Mouse (Mus musculus): Measurements from ENCODE around the gene Mast4.
A peak's percentile ranks its signal among the peaks of the same experiment; 100 is the strongest.

Gene Mast4

GRCm38 (mm10) chr13:103119728-103120127, 214.6 kb downstream of the Mast4 start:
- DNase-seq (ENCODE audit: low spot score), result no peak

GRCm38 (mm10) chr13:103115116-103115515, 219.2 kb downstream of the Mast4 start:
- DNase-seq (ENCODE audit: low spot score), result no peak

DNA sequence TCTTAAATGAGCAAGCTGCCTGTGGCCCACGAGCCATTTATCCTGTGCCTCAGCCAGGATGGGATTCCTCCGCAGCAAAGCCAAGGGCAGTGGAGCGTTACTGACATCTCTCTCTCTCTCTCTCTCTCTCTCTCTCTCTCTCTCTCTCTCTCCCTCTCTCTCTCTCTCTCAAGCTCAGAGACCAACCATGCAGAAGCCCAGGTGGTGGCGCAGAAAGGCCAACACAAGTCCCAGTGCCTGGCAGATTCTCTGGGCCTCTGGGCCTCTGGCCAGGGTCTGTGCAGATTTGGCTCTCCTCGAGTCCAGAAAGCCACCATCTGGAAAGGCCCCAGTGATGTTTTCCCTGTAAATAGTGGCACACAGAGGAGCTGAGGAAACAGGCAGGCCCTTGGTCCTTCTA, 220.0 kb downstream of the Mast4 start:
- DNase-seq (ENCODE audit: low spot score), result no peak

DNA sequence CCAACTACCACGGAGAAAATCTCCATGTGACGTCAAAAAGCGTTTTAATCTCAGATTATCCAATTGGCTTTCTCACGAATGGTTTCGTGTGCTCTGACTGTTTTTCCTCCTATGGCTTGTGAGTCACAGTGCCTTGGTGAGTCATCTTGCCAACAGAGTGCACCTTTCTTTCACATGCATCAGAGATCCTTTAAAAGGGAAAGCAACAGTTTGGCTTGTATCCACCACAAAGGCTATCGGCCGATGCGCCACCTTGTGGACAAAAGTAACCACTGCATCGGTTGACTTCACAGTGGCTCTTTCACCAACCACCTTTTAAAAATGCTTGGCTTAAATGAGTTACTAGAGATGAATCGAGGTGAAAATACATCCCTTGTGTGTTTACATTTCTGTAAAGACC, 224.4 kb downstream of the Mast4 start:
- peak; percentile 90 for DNase-seq (ENCODE audit: low spot score)

GRCm38 (mm10) chr13:103107362-103107761, 226.9 kb downstream of the Mast4 start:
- DNase-seq (ENCODE audit: low spot score), result no peak

- no peak for DNase-seq (ENCODE audit: low spot score)
Observed at GRCm38 (mm10) chr13:103102598-103102997, 231.7 kb downstream of the Mast4 start.

DNA sequence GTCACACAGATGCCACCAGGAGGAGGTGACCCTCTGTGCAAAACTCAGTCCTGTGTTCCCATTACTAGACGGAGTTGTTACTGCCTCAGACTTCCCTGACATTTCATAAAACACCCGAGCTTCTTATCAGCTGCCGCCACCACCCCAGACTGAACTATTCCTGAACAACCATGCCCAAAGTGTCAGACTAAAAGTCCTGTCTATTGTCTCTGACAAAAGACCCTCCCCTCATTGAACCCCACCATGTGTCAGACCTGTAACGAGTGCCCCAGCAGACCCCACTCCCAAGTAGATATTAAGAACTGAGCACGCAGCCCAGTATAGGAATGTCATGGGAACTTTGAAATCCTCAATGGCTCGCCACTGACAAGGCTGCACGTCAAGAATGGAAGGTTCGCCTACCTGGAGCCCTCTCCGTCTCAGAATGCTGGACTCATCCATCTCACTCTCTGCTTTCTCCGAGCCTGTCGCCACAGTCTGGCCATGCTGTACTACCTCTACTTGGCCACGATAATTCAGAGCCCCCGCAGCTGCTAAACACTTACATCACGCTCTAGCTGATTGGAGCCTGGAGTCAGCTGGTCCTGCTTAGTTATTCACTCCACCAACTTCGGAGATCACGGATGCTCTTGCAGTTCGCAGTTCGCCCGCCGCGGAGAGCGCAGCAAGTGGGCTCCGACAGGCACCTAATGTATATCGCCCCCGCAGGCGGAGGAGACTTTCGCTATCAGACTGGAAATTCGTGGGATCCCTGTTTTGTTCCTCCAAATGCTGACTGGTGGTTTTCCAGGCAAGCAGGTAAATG, 237.7 kb downstream of the Mast4 start:
- peak; percentile 87 for DNase-seq (ENCODE audit: low spot score)

GRCm38 (mm10) chr13:103095491-103095890, 238.8 kb downstream of the Mast4 start:
- DNase-seq (ENCODE audit: low spot score), result no peak

DNA sequence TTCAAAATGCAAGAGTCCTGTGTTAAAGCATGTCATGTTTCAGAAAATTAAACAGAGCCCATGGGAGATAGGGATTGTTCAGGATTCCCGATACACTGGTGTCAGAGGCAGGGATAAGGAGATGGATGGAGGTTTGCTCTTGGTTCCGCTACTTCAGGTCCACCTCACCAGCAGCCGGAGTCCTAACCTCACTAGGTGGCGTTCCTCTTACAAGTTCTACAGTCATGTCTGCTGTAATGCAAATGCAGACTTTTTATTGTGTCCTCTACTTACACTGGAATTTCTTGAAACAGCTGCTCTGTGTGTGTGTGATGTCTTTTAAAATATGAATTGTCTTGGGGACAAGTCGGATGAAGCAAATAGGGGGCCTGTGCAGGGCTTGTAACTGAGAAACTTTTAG, 239.7 kb downstream of the Mast4 start:
- no peak for DNase-seq (ENCODE audit: low spot score)

DNA sequence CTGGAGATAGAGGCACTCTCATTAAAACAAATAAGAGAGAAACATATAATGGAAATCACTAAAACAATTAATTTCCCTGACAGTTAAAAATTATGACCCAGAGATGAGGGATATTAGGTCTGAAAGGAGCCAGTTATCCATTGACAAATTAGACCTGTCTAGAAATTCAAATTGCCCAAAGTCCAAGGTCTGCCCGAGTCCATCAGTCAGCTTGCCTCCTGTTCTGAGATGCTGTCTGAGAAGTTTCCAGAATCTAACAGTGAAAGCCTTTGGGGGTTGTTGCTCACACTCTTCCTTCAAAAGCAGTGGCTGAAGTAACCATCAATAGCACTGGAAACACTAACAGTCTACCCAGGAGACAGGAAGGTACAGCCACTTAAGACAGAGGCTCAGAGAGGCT, 240.6 kb downstream of the Mast4 start:
- no peak for DNase-seq (ENCODE audit: low spot score)

DNA sequence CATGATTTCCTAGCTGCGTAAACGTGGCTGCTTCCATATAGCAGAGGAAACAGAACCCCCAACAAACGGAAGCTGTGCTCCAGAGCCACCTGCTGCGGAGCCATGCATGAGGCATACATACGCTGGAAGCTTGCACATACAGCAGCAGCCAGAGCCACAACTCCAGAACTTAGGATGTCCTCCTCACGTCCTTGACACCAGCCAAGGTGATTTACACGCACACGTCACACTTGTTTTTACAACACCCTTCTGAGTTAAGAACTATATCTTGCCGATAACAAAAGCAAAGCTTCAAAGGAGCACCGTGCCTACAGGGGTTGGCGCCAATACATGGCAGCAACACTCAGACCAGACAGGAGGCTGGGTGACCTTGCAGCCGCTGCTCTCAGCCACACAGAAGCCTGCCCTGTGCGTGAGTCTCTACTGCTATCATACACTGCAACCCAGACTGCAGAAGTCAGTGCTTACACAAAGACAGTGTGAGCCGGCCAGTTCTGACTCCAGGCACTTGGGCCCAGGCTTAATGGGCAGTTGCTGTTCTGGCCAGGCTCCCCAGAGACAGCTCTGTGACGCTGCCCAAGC, 248.7 kb downstream of the Mast4 start:
- no peak for DNase-seq (ENCODE audit: low spot score)

GRCm38 (mm10) chr13:103082891-103083290, 251.4 kb downstream of the Mast4 start:
- DNase-seq (ENCODE audit: low spot score), result peak; percentile 29

GRCm38 (mm10) chr13:103079806-103080205, 254.5 kb downstream of the Mast4 start:
- no peak for DNase-seq (ENCODE audit: low spot score)

DNA sequence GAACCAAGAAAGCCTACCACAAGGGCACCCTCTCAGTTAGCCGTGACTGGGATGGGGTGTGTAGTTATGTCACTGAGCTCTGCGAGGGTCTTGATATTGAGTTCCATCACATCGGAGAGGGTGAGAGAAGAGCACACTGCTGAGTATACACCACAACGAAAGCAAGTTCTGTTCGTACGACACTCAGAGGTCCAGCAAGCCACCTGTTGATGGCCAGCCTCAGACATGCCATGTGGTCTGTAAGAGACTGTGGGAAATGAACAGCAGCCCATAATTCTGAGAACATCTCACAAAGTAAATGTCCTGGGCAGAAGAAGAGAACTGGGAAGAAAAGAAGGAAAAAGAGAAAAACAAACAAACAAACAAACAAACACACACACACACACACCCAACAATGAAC, 255.5 kb downstream of the Mast4 start:
- no peak for DNase-seq (ENCODE audit: low spot score)

DNA sequence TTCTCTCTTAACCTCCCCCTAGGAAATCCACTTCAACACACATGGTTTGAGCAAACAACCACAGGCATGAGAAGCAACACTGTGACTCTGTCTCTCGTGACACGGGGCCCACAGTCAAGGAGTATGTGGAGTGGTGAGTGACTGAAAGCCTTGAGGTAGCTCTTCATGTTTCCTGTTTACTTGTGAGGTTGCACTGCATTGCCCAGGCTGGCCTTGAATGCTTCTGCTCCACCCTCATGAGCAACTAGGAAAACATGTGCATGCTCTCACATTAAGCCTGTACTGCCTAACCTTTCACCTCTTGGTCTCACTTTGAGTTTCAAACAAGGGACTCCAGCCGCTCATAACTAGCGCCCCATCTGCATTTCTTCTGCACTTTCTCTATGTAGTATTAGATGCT, 260.8 kb downstream of the Mast4 start:
- no peak for DNase-seq (ENCODE audit: low spot score)

GRCm38 (mm10) chr13:103071783-103072182, 262.5 kb downstream of the Mast4 start:
- peak; percentile 44 for DNase-seq (ENCODE audit: low spot score)

GRCm38 (mm10) chr13:103067581-103068166, 266.6 kb downstream of the Mast4 start:
- no peak for DNase-seq (ENCODE audit: low spot score)

DNA sequence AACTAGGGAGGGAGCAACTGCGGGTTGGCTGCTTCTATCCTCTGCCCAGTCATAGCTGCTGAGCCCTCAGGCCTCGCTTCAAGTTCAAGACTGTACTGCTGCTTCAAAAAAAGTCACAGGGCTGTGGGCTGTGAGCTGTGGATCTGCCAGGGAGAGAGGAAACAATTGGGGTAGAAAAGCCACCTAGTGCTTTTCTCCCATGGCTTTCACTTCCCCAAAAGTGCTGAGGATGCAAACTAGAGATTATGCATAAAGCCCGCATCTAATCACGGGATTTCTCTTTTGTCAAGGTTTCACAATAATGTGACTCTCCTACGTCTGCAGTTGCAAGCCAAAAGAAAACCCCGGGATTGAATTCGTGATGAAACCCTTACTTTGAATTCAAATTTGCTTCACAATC, 268.9 kb downstream of the Mast4 start:
- DNase-seq (ENCODE audit: low spot score), result no peak

- no peak for DNase-seq (ENCODE audit: low spot score)
Observed at GRCm38 (mm10) chr13:103061680-103062079, 272.6 kb downstream of the Mast4 start.

DNA sequence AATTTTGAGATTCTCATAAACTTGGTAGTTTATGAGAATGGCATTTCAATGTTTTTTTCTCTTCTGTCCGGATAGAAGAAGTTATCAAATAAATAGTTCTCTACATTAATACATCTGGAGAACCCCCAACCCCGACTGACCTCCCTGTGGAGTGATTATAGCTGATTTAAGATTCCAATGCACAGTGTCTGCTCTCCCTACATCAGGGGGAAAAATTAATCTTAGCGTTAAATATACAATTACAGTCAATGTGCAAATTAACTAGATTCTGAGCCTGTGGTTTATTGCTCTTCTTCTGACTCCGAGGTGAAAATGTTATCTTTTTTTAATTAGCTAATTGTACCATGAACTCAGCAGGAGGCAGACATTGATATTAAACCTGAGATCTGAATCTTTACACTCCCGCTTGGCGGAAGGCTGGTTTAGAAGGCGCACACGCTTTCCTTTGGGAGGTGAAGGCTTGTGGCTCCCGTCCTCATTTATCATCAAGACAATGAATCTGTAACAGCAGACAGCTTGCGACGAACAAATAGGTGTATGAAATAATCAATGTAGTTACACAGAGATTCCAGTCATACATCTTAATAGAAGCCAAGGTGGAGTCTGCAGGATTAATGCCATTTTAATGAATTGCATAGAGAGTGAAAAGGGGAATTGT, 274.2 kb downstream of the Mast4 start:
- DNase-seq (ENCODE audit: low spot score), result no peak

- no peak for DNase-seq (ENCODE audit: low spot score)
Observed at GRCm38 (mm10) chr13:103056451-103056850, 277.8 kb downstream of the Mast4 start.

GRCm38 (mm10) chr13:103052661-103053060, 281.6 kb downstream of the Mast4 start:
- DNase-seq (ENCODE audit: low spot score), result no peak

DNA sequence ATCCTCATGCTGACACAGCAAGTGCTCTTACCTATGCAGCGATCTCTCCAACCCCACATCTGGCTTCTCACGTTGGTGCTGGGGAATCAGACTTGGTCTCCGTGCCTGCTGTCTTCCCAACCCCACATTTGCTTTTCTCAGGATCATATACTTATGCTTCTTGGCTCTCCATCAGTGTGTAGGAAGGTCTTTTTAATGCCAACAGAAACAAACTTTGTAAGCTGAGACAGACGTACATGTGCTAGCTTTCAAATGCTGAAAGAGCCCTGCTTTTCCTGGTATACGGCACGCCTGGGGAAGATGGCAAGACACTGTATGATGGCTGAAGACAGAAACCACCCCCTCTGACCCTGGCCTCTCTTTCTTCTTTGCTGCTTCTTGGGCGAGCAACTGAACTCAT, 285.3 kb downstream of the Mast4 start:
- no peak for DNase-seq (ENCODE audit: low spot score)

Data from embryo, embryonic 10 days (tissue).